Mouse (Mus musculus) ES-E14 (cell line): ENCODE data around the gene Gm4985. TPM values are rescaled to one million over a fixed set of nuclear protein-coding genes. Genes with fewer than 3 reads are reported as not detected.
"Not testable (repeated sequence)": the region's sequence is repeated elsewhere in the genome, so short reads cannot be mapped to it uniquely, and the experiment has no call there.

Source experiments
- DNase-seq: peaks from one replicate; pipeline ENCODE4 v3.0.0-alpha.2; 2013; ENCODE audit warnings: low read depth, low spot score
- H3K27ac ChIP-seq: 2 replicates; pipeline ENCODE4 v1.5.1; 2012; ENCODE audit warnings: low read depth, mild to moderate bottlenecking, low read length, moderate library complexity, mixed read lengths; ENCODE audit not compliant: poor library complexity, insufficient read depth, severe bottlenecking
- H3K36me3 ChIP-seq: 2 replicates; pipeline ENCODE4 v1.6.1; 2012; ENCODE audit warnings: mild to moderate bottlenecking, low read length, moderate library complexity, mixed read lengths; ENCODE audit not compliant: control insufficient read depth, poor library complexity, insufficient read depth, severe bottlenecking
- H3K4me1 ChIP-seq, 2 experiments: fragments of 150-350 bp in 1 of 2; sonication (generic) in 1 of 2; 2 replicates each; pipeline ENCODE4 v1.6.1; 2012; ENCODE audit warnings: low read length in 2 of 2, mild to moderate bottlenecking in 1 of 2, mixed read lengths in 1 of 2; ENCODE audit not compliant: control insufficient read depth in 2 of 2, insufficient read depth in 2 of 2, poor library complexity in 1 of 2
- H3K4me3 ChIP-seq, 2 experiments: fragments of 150-350 bp in 1 of 2; sonication (generic) in 1 of 2; 2 replicates each; pipeline ENCODE4 v1.5.1; 2012; ENCODE audit warnings: low read length in 2 of 2, low read depth in 1 of 2, mild to moderate bottlenecking in 1 of 2, mixed read lengths in 1 of 2; ENCODE audit not compliant: insufficient read depth in 1 of 2, poor library complexity in 1 of 2, severe bottlenecking in 1 of 2
- H3K9ac ChIP-seq: 2 replicates; pipeline ENCODE4 v1.6.1; 2012; ENCODE audit warnings: low read depth, mild to moderate bottlenecking, low read length, mixed read lengths; ENCODE audit not compliant: poor library complexity, insufficient read depth, severe bottlenecking
- H3K9me3 ChIP-seq: fragments of 150-350 bp; sonication (generic); 2 replicates; pipeline ENCODE4 v1.6.1; 2012; ENCODE audit warnings: low read depth, mild to moderate bottlenecking, low read length; ENCODE audit not compliant: control insufficient read depth, insufficient read depth
- CHD2 ChIP-seq: IDR thresholded peaks from 2 replicates; pipeline ENCODE4 v1.6.1; 2014; ENCODE audit warnings: mild to moderate bottlenecking, low read depth, low read length, inconsistent platforms
- HCFC1 ChIP-seq: IDR thresholded peaks from 2 replicates; pipeline ENCODE4 v1.6.1; 2012; ENCODE audit warnings: low read length, inconsistent platforms, borderline replicate concordance; ENCODE audit not compliant: insufficient read depth
- MAFK ChIP-seq: IDR thresholded peaks from 2 replicates; pipeline ENCODE4 v1.6.1; 2014; ENCODE audit warnings: mild to moderate bottlenecking, low read depth, low read length, inconsistent platforms; ENCODE audit not compliant: insufficient read depth
- ZC3H11A ChIP-seq: IDR thresholded peaks from 2 replicates; pipeline ENCODE4 v1.6.1; 2012; ENCODE audit warnings: low read depth, mild to moderate bottlenecking, inconsistent platforms, low read length, borderline replicate concordance
- ZNF384 ChIP-seq: IDR thresholded peaks from 2 replicates; pipeline ENCODE4 v1.6.1; 2012; ENCODE audit warnings: low read depth, low read length, inconsistent platforms
- in situ Hi-C, 2 experiments: fragments of 600-800 bp; cut with MboI; formaldehyde crosslinking; loops; one replicate each; pipeline ENCODE4 v1.15.1; 2025; ENCODE audit warnings: low sequenced_read_pairs in 2 of 2, inconsistent platforms in 1 of 2; ENCODE audit not compliant: unreplicated experiment in 2 of 2
- total RNA-seq: library from RNA; depleted of rRNA; stranded (reverse); fragments of 300-350 nt; gene quantifications from 2 replicates; pipeline ENCODE4 v1.2.3, GENCODE M21; 2012; rRNA removed

Gm4985 gene
- total RNA-seq: not detected in 2 replicates

DNA sequence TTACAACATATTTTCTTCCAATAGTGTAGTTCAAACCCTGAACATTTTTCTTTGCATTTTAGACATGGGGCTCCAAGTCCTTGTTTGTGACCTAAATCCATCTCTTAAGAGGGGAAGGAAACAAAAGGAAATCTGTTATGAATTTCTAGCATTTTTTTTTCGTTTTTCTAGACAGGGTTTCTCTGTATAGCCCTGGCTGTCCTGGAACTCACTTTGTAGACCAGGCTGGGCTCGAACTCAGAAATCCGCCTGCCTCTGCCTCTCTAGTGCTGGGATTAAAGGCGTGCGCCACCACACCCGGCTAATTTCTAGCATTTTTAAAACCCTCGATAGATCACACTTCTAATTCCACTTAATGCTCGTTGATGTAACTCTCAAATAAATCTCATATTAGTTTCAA lies at the start of gene Gm4985:
Gene Gm4985, minus strand, starts transcription at position 101 of the 400 bp plus-strand sequence.
- H3K9ac ChIP-seq, in situ Hi-C loops, H3K9me3 ChIP-seq, DNase-seq, H3K36me3 ChIP-seq, H3K4me1 ChIP-seq, H3K27ac ChIP-seq, H3K4me3 ChIP-seq: not testable (repeated sequence)

DNA sequence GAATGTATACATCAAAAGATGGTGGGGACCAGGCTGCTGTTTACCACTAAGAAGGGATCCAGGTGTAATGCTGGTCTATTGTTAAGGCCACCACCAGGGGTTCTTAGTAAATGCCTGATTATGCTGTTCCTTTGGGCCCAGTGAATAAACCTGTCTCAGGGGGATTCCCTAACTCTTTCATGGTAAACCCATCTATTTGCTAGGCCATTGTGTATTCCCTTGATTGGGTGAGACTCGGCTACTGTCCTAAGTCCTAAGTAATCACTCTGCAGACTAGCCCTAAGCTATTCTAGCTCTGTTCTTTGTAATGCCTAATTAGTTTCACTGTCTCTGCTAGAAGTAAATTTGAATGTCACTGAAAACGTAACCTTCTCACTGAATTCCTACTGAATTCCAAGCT lies 4.6 kb downstream of the Gm4985 start:
- no peaks in the 10 kb centered on the region for H3K9me3 ChIP-seq
- H3K9ac ChIP-seq: no peak overlapping the region
- no peak overlapping the region for H3K27ac ChIP-seq
- TF ChIP-seq ZNF384 (no peak), CHD2 (no peak), ZC3H11A (no peak), MAFK (no peak), HCFC1 (no peak)
- DNase-seq: peak; percentile 24
- H3K4me1 ChIP-seq: 0 out of 4 replicates have a peak, but pooled peaks cover 0 to 5% of the 10 kb centered on the region in 2 experiments
- H3K36me3 ChIP-seq: no peaks in the 10 kb centered on the region
- in situ Hi-C loops: no loop called here
- no peak overlapping the region for H3K4me3 ChIP-seq

Other genes starting within 250 kb of the Gm4985 start
- not detected in 2 replicates for gene Gm4907, start 76.4 kb downstream of the Gm4985 start, total RNA-seq